Mouse (Mus musculus): ENCODE data around the gene Rpp25.
A peak's percentile ranks its signal among the peaks of the same experiment; 100 is the strongest.

- TF ChIP-seq POLR2A (IDR thresholded peaks at IDR 0.05; ENCODE audit: borderline replicate concordance, extremely low read depth, low read depth, low read length) = no peak
- TF ChIP-seq CTCF (IDR thresholded peaks at IDR 0.05; ENCODE audit: insufficient read depth, low read length) = peak; percentile 21
These were observed 13.3 kb downstream of the Rpp25 start for GRCm38 (mm10) chr9:57517113-57517512.

All from lung, adult 2 months (tissue).